Mouse (Mus musculus) liver, embryonic 16.5 days (tissue): ENCODE measurements around the gene Usp15. TPM values are rescaled to one million over a fixed set of nuclear protein-coding genes. Genes with fewer than 3 reads are reported as not detected.

Source experiments
- ATAC-seq: fragments of 200-750 bp; cut with Nextera tagmentation; 2 replicates; pipeline ENCODE4 v1.8.0; 2017; ENCODE audit warnings: low read depth, mild to moderate bottlenecking, moderate number of reproducible peaks, moderate library complexity
- H3K27ac ChIP-seq: fragments of 300-500 bp; sonication (generic); 2 replicates; pipeline ENCODE4 v1.5.1; 2014; ENCODE audit warnings: mild to moderate bottlenecking, low read length
- H3K27me3 ChIP-seq: fragments of 300-500 bp; sonication (generic); 2 replicates; pipeline ENCODE4 v1.6.1; 2014; ENCODE audit warnings: low read depth, low read length, mixed read lengths; ENCODE audit not compliant: control insufficient read depth, insufficient read depth
- H3K36me3 ChIP-seq: fragments of 300-500 bp; sonication (generic); 2 replicates; pipeline ENCODE4 v1.6.1; 2014; ENCODE audit warnings: mild to moderate bottlenecking; ENCODE audit not compliant: control insufficient read depth, insufficient read depth
- H3K4me1 ChIP-seq: fragments of 300-500 bp; sonication (generic); 2 replicates; pipeline ENCODE4 v1.6.1; 2014; ENCODE audit warnings: low read depth, low read length, mixed read lengths; ENCODE audit not compliant: control insufficient read depth
- H3K4me2 ChIP-seq: fragments of 300-500 bp; sonication (generic); 2 replicates; pipeline ENCODE4 v1.6.1; 2014; ENCODE audit warnings: low read depth, low read length, mixed read lengths
- H3K4me3 ChIP-seq: fragments of 300-500 bp; sonication (generic); 2 replicates; pipeline ENCODE4 v1.5.1; 2014; ENCODE audit warnings: low read depth, mild to moderate bottlenecking, low read length
- H3K9ac ChIP-seq: fragments of 300-500 bp; sonication (generic); 2 replicates; pipeline ENCODE4 v1.6.1; 2014; ENCODE audit warnings: low read depth, low read length
- H3K9me3 ChIP-seq: fragments of 300-500 bp; sonication (generic); replicated peaks from 2 replicates; pipeline ENCODE4 v1.6.1; 2016; ENCODE audit warnings: low read length; ENCODE audit not compliant: control insufficient read depth
- WGBS: fragments of 180-500 bp; shearing (Covaris S2); extraction: QIAGEN DNeasy Blood & Tissue Kit; methylation state at CpG from one replicate; pipeline ENCODE4 v1.1.7; 2014; ENCODE audit not compliant: insufficient replicate concordance; 5-methylcytosine and 5-hydroxymethylcytosine counted together
- polyA plus RNA-seq: library from polyadenylated mRNA; unstranded; fragments of >200 nt; fragmentation: Nextera tagmentation; extraction: Ambion mirVana; gene quantifications from 2 replicates; pipeline ENCODE4 v1.2.1, GENCODE M21; 2015

The Usp15 gene
- polyA plus RNA-seq, 1 experiment from 2014 or later = 89.9 TPM

DNA sequence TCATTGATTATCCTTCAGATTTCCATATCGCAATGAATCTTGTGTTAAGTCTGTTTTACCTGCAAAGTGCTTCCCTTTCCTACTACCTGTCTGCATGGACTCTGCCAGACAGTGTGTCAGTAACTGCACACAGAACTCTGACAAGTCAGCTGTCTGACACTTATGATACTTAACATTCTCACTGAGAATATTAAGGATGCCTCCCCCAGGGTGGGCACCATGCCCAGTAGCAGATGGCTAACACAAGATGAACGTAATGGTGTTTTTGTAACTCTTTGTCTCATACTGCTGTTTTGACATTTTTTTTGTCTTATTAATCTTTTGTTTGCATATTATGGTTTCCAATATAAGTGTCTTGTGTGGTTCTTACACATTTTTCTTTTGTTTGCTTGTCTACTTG, 40.4 kb downstream of the Usp15 start:
- H3K36me3 ChIP-seq = peaks cover 24% of the 10 kb centered on the region
- H3K4me3 ChIP-seq = no peak overlapping the region
- no peak overlapping the region for H3K9ac ChIP-seq
- H3K4me1 ChIP-seq = no peaks in the 10 kb centered on the region
- H3K9me3 ChIP-seq = no peaks in the 10 kb centered on the region
- H3K27me3 ChIP-seq = no peaks in the 10 kb centered on the region
- no peak overlapping the region for H3K27ac ChIP-seq
- WGBS = 92% methylated on average over 2 of the region's 2 CpGs
- ATAC-seq = no peak
- H3K4me2 ChIP-seq = no peak overlapping the region

DNA sequence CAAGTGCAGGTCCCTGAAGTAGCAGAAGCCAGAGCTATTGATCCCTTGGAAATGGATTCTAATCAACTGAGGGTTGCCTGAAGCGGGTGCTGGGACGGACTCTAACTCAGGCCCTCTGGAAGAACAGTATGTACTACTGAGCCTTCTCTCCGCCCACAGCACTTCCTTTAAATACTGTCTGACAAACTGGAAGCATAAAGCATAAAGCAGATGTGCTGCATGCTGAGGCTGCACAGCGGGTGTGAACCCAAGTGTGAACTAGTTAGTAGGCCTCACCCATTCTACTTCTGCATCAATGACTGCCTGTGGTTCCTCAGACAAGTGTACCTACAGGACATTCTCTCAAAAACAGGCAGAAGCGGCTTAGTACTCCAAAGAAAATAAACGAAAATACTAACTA, 41.0 kb downstream of the Usp15 start:
- no peak overlapping the region for H3K4me3 ChIP-seq
- no peak for ATAC-seq
- peaks cover 24% of the 10 kb centered on the region for H3K36me3 ChIP-seq
- H3K9me3 ChIP-seq = no peaks in the 10 kb centered on the region
- H3K27me3 ChIP-seq = no peaks in the 10 kb centered on the region
- 83% methylated on average over 6 of the region's 6 CpGs for WGBS
- H3K4me2 ChIP-seq = no peak overlapping the region
- H3K27ac ChIP-seq = no peak overlapping the region
- no peak overlapping the region for H3K9ac ChIP-seq
- no peaks in the 10 kb centered on the region for H3K4me1 ChIP-seq

- ATAC-seq = no peak
- H3K9ac ChIP-seq = no peak overlapping the region
Observed at GRCm38 (mm10) chr10:123153321-123153720, 43.5 kb downstream of the Usp15 start.

GRCm38 (mm10) chr10:123148025-123148814, 48.6 kb downstream of the Usp15 start:
- Histone ChIP-seq H3K9ac (no peak overlapping the region), H3K36me3 (peaks cover 9% of the 10 kb centered on the region), H3K27me3 (no peaks in the 10 kb centered on the region), H3K4me2 (no peak overlapping the region), H3K27ac (no peak overlapping the region), H3K4me3 (no peak overlapping the region), H3K9me3 (no peaks in the 10 kb centered on the region), H3K4me1 (no peaks in the 10 kb centered on the region)
- 89% methylated on average over 4 of the region's 4 CpGs for WGBS
- no peak for ATAC-seq

More at GRCm38 (mm10) chr10:123153321-123153720, 43.5 kb downstream of the Usp15 start:
- no peaks in the 10 kb centered on the region for H3K4me1 ChIP-seq
- H3K4me3 ChIP-seq = no peak overlapping the region
- peaks cover 10% of the 10 kb centered on the region for H3K36me3 ChIP-seq
- no peaks in the 10 kb centered on the region for H3K27me3 ChIP-seq
- WGBS = 69% methylated on average over 2 of the region's 2 CpGs
- no peak overlapping the region for H3K27ac ChIP-seq
- H3K9me3 ChIP-seq = no peaks in the 10 kb centered on the region
- H3K4me2 ChIP-seq = no peak overlapping the region

DNA sequence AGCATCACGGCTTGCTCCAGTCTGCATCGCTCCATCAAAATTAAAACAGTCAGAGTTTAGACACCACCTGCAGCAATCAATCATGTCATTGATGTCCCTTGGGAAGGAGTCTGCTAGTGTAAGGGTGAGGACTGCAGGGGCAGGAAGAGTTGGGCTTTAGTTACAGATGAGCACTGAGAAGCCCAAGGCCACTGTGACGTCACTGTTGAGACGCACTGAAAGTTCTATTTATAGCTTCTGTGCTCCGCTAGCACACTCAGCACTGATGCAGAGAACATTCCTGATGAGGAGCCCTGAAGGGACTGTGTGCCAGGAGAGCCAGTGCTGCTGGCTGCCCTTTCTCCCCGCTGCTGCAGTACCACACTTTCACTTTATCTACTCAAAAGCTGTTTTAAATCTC, 49.6 kb downstream of the Usp15 start:
- ATAC-seq = no peak

GRCm38 (mm10) chr10:123146349-123146748, 50.4 kb downstream of the Usp15 start:
- WGBS = 68% methylated on average over 2 of the region's 2 CpGs
- no peak for ATAC-seq
- H3K36me3 ChIP-seq = peaks cover 14% of the 10 kb centered on the region
- no peaks in the 10 kb centered on the region for H3K4me1 ChIP-seq
- H3K9me3 ChIP-seq = no peaks in the 10 kb centered on the region
- no peak overlapping the region for H3K9ac ChIP-seq
- no peaks in the 10 kb centered on the region for H3K27me3 ChIP-seq
- H3K4me3 ChIP-seq = no peak overlapping the region
- no peak overlapping the region for H3K27ac ChIP-seq
- no peak overlapping the region for H3K4me2 ChIP-seq

More for the DNA sequence above, 49.6 kb downstream of the Usp15 start:
- H3K4me1 ChIP-seq = no peaks in the 10 kb centered on the region
- H3K27me3 ChIP-seq = no peaks in the 10 kb centered on the region
- no peak overlapping the region for H3K27ac ChIP-seq
- no peak overlapping the region for H3K4me2 ChIP-seq
- no peaks in the 10 kb centered on the region for H3K9me3 ChIP-seq
- H3K9ac ChIP-seq = no peak overlapping the region
- peaks cover 14% of the 10 kb centered on the region for H3K36me3 ChIP-seq
- no peak overlapping the region for H3K4me3 ChIP-seq
- 80% methylated on average over 6 of the region's 6 CpGs for WGBS

- Histone ChIP-seq H3K36me3 (peaks cover 21% of the 10 kb centered on the region), H3K9me3 (no peaks in the 10 kb centered on the region), H3K27ac (no peak overlapping the region), H3K27me3 (no peaks in the 10 kb centered on the region), H3K4me1 (no peaks in the 10 kb centered on the region), H3K9ac (no peak overlapping the region), H3K4me3 (no peak overlapping the region), H3K4me2 (no peak overlapping the region)
- no peak for ATAC-seq
- 95% methylated on average over 8 of the region's 8 CpGs for WGBS
Observed at GRCm38 (mm10) chr10:123144256-123144655, 52.5 kb downstream of the Usp15 start.

- no peak overlapping the region for H3K27ac ChIP-seq
- H3K4me3 ChIP-seq = no peak overlapping the region
- H3K9me3 ChIP-seq = no peaks in the 10 kb centered on the region
- ATAC-seq = no peak
- no peak overlapping the region for H3K4me2 ChIP-seq
- H3K4me1 ChIP-seq = no peaks in the 10 kb centered on the region
- no peaks in the 10 kb centered on the region for H3K27me3 ChIP-seq
- no peak overlapping the region for H3K9ac ChIP-seq
- 84% methylated on average over 5 of the region's 5 CpGs for WGBS
- H3K36me3 ChIP-seq = peaks cover 21% of the 10 kb centered on the region
Observed at GRCm38 (mm10) chr10:123142395-123143050, 54.3 kb downstream of the Usp15 start.

- WGBS = 75% methylated on average over 10 of the region's 10 CpGs
- H3K36me3 ChIP-seq = peaks cover 29% of the 10 kb centered on the region
- ATAC-seq = no peak
Observed at GRCm38 (mm10) chr10:123135818-123136217, 61.0 kb downstream of the Usp15 start.

More at GRCm38 (mm10) chr10:123135818-123136217, 61.0 kb downstream of the Usp15 start:
- Histone ChIP-seq H3K27ac (no peak overlapping the region), H3K9me3 (no peaks in the 10 kb centered on the region), H3K9ac (no peak overlapping the region), H3K4me1 (no peaks in the 10 kb centered on the region), H3K27me3 (no peaks in the 10 kb centered on the region), H3K4me2 (no peak overlapping the region), H3K4me3 (no peak overlapping the region)
